Mouse (Mus musculus) lung, postnatal 0 days (tissue): Measurements from ENCODE around the gene Usp36. TPM values are rescaled to one million over a fixed set of nuclear protein-coding genes. Genes with fewer than 3 reads are reported as not detected.

Experiments used
- ATAC-seq: fragments of 200-750 bp; cut with Nextera tagmentation; 2 replicates; pipeline ENCODE4 v1.8.0; 2017; ENCODE audit warnings: moderate library complexity
- DNase-seq: peaks from one replicate; pipeline ENCODE4 v3.0.0-alpha.2; 2016; ENCODE audit warnings: low spot score
- H3K27ac ChIP-seq: fragments of 300-500 bp; sonication (generic); 2 replicates; pipeline ENCODE4 v1.5.1; 2014; ENCODE audit warnings: antibody characterized with exemption, mild to moderate bottlenecking, low read length, mixed read lengths
- H3K27me3 ChIP-seq: fragments of 300-500 bp; sonication (generic); replicated peaks from 2 replicates; pipeline ENCODE4 v1.6.1; 2014; ENCODE audit warnings: low read length, mixed read lengths; ENCODE audit not compliant: insufficient read depth
- H3K36me3 ChIP-seq: fragments of 300-500 bp; sonication (generic); 2 replicates; pipeline ENCODE4 v1.6.1; 2014; ENCODE audit warnings: low read length, mixed read lengths; ENCODE audit not compliant: insufficient read depth
- H3K4me1 ChIP-seq: fragments of 300-500 bp; sonication (generic); 2 replicates; pipeline ENCODE4 v1.6.1; 2014; ENCODE audit warnings: antibody characterized with exemption, low read depth, low read length, mixed read lengths; ENCODE audit not compliant: insufficient read depth
- H3K4me2 ChIP-seq: fragments of 300-500 bp; sonication (generic); replicated peaks from 2 replicates; pipeline ENCODE4 v1.6.1; 2014; ENCODE audit warnings: low read depth, mild to moderate bottlenecking, low read length, moderate library complexity, mixed read lengths
- H3K4me3 ChIP-seq: fragments of 300-500 bp; sonication (generic); 2 replicates; pipeline ENCODE4 v1.5.1; 2014; ENCODE audit warnings: low read depth, low read length
- H3K9ac ChIP-seq: fragments of 300-500 bp; sonication (generic); replicated peaks from 2 replicates; pipeline ENCODE4 v1.6.1; 2014; ENCODE audit warnings: low read depth, mild to moderate bottlenecking
- H3K9me3 ChIP-seq: fragments of 300-500 bp; sonication (generic); 2 replicates; pipeline ENCODE4 v1.6.1; 2016; ENCODE audit warnings: low read length, mixed read lengths
- CTCF ChIP-seq: IDR thresholded peaks from 2 replicates; pipeline ENCODE4 v1.5.1; 2016; ENCODE audit warnings: antibody characterized with exemption, mild to moderate bottlenecking
- EP300 ChIP-seq: IDR thresholded peaks from 2 replicates; pipeline ENCODE4 v1.6.1; 2016; ENCODE audit warnings: antibody characterized with exemption, mild to moderate bottlenecking, control low read depth
- WGBS: fragments of 180-500 bp; shearing (Covaris S2); extraction: QIAGEN DNeasy Blood & Tissue Kit; methylation state at CpG from one replicate; pipeline ENCODE4 v1.1.7; 2014; 5-methylcytosine and 5-hydroxymethylcytosine counted together
- polyA plus RNA-seq: library from polyadenylated mRNA; unstranded; fragments of >200 nt; fragmentation: Nextera tagmentation; extraction: Ambion mirVana; gene quantifications from 2 replicates; pipeline ENCODE4 v1.2.1, GENCODE M21; 2015

Gene Usp36
- polyA plus RNA-seq, 1 experiment from 2014 or later: 11.8 TPM

DNA sequence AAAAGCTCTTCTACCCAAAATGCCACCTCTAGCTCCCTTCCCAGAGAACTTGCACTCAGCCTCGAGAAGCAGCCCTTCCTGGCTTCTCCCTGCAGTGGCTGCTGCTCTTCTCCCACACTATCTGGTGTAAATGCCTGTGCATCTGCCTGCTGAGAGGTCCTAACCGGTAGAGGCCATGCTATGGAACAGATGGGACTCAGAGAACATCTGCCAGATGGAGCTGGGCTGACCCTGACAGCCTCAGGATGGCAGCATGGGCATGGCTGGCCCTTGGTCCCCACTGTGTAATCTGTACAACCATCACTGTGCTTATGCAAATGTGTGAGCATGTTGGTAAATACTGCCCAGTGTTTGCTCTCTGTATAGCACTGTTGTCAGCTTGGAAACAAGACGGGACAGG, 32.6 kb upstream of the Usp36 start:
- 60% methylated on average over 3 of the region's 3 CpGs for WGBS
- DNase-seq (no peak), ATAC-seq (no peak)
- H3K9ac ChIP-seq: no peak overlapping the region
- H3K4me2 ChIP-seq: no peak overlapping the region
- TF ChIP-seq CTCF (no peak), EP300 (no peak)
- no peaks in the 10 kb centered on the region for H3K9me3 ChIP-seq
- H3K27me3 ChIP-seq: no peaks in the 10 kb centered on the region
- no peak overlapping the region for H3K27ac ChIP-seq
- no peaks in the 10 kb centered on the region for H3K4me1 ChIP-seq
- H3K36me3 ChIP-seq: no peaks in the 10 kb centered on the region
- H3K4me3 ChIP-seq: no peak overlapping the region

- Histone ChIP-seq H3K9ac (no peak overlapping the region), H3K27ac (no peak overlapping the region), H3K4me3 (no peak overlapping the region), H3K9me3 (no peaks in the 10 kb centered on the region), H3K36me3 (no peaks in the 10 kb centered on the region), H3K4me1 (no peaks in the 10 kb centered on the region), H3K27me3 (no peaks in the 10 kb centered on the region), H3K4me2 (no peak overlapping the region)
- no peak for TF ChIP-seq CTCF
- no peak for TF ChIP-seq EP300
- DNase-seq (no peak), ATAC-seq (no peak)
- 66% methylated on average over 4 of the region's 4 CpGs for WGBS
Observed at GRCm38 (mm10) chr11:118321971-118322370, 31.9 kb upstream of the Usp36 start.

DNA sequence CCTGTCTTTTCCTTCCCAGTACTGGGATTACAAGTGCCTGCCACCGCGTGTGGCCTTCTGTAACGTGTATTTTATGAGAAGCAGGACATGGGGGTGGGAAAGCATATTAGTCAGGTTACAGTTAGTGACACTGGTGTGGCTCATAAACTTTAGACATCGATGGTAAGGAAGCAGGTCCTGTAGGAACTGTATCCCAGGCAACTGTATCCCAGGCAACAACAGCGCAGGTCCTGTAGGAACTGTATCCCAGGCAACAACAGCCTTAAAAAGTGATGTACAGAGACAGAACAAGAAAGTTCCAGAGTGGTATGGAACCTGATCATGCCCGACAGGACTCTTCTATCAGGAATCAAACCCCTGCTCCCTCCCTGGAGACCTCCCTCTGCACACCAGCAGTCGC, 31.5 kb upstream of the Usp36 start:
- H3K4me2 ChIP-seq: no peak overlapping the region
- ATAC-seq (no peak), DNase-seq (no peak)
- no peak overlapping the region for H3K9ac ChIP-seq
- no peaks in the 10 kb centered on the region for H3K4me1 ChIP-seq
- WGBS: 76% methylated on average over 7 of the region's 7 CpGs
- H3K27me3 ChIP-seq: no peaks in the 10 kb centered on the region
- H3K36me3 ChIP-seq: no peaks in the 10 kb centered on the region
- H3K27ac ChIP-seq: no peak overlapping the region
- no peak overlapping the region for H3K4me3 ChIP-seq
- H3K9me3 ChIP-seq: no peaks in the 10 kb centered on the region
- no peak for TF ChIP-seq CTCF
- TF ChIP-seq EP300: no peak

GRCm38 (mm10) chr11:118318678-118319077, 28.6 kb upstream of the Usp36 start:
- Histone ChIP-seq H3K4me2 (no peak overlapping the region), H3K27ac (no peak overlapping the region), H3K4me1 (no peaks in the 10 kb centered on the region), H3K4me3 (no peak overlapping the region), H3K9ac (no peak overlapping the region), H3K27me3 (no peaks in the 10 kb centered on the region), H3K36me3 (no peaks in the 10 kb centered on the region), H3K9me3 (no peaks in the 10 kb centered on the region)
- DNase-seq (peak; percentile 73), ATAC-seq (peak; percentile 56)
- TF ChIP-seq CTCF (peak; percentile 84), EP300 (peak; percentile 46; the same call in 1 of the 2 replicates)
- 41% methylated on average over 5 of the region's 5 CpGs for WGBS

DNA sequence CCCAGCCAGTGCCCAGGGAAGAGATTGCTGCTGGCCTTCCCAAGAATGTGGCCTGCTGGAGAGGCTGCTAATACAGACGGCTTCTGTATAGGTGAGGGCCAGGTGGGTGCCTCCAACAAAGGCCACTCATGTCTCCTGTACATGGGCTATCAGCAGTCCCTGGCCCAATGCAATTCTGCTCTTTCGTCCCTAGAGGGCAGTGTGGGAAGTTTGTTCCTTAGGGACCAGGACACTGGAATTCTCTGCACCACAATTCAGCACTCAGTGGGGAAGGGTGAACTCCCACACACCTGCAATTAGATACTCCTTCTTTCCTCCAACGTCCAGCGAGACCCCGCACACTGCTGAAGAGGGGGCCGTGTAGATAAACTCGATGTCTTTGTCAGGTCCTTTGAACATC, 27.1 kb upstream of the Usp36 start:
- Histone ChIP-seq H3K27ac (no peak overlapping the region), H3K27me3 (no peaks in the 10 kb centered on the region), H3K36me3 (no peaks in the 10 kb centered on the region), H3K9me3 (no peaks in the 10 kb centered on the region), H3K4me1 (no peaks in the 10 kb centered on the region), H3K9ac (no peak overlapping the region), H3K4me3 (no peak overlapping the region), H3K4me2 (no peak overlapping the region)
- DNase-seq (peak; percentile 67), ATAC-seq (peak; percentile 47; the same call in 1 of the 2 replicates)
- TF ChIP-seq EP300 (no peak), CTCF (peak; percentile 93)
- WGBS: 9% methylated on average over 7 of the region's 7 CpGs

DNA sequence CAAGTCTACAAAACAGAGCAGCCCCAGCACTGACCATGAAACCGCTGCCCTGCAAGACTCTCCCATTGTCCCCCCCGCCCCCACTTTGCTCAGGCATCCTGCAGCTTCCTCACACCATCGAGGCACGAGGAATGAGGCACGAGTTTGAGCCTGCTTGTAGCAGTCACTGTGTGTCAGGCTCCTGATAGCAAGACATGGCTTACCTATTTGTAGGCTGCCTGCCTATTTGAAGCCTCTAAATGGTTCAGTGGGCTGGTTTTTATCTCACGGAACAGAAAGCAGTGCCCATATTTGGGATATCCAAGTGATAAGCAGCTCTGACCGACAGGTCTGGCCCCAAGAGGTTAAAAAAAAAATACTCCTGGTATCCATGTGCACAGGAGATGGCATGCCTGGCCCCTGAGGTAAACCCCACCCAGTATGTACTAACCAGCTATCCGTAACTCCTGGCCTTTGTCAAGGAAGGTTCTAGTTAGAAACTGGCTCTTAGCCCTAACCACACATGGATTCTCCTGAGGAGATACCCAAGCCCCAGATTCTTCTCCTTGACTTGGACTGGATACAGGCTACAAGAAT, 26.3 kb upstream of the Usp36 start:
- WGBS: 83% methylated on average over 8 of the region's 8 CpGs
- Histone ChIP-seq H3K27me3 (no peaks in the 10 kb centered on the region), H3K9me3 (no peaks in the 10 kb centered on the region), H3K4me1 (no peaks in the 10 kb centered on the region), H3K4me3 (no peak overlapping the region), H3K9ac (no peak overlapping the region), H3K27ac (no peak overlapping the region), H3K36me3 (no peaks in the 10 kb centered on the region), H3K4me2 (no peak overlapping the region)
- DNase-seq (no peak), ATAC-seq (no peak)
- no peak for TF ChIP-seq CTCF
- TF ChIP-seq EP300: no peak
